Mouse (Mus musculus) lung, postnatal 0 days (tissue): ENCODE results near the gene Arl8a. TPM values are rescaled to one million over a fixed set of nuclear protein-coding genes. Genes with fewer than 3 reads are reported as not detected.

Experiments used
- ATAC-seq: fragments of 200-750 bp; cut with Nextera tagmentation; 2 replicates; pipeline ENCODE4 v1.8.0; 2017; ENCODE audit warnings: moderate library complexity
- DNase-seq: peaks from one replicate; pipeline ENCODE4 v3.0.0-alpha.2; 2016; ENCODE audit warnings: low spot score
- H3K27ac ChIP-seq: fragments of 300-500 bp; sonication (generic); 2 replicates; pipeline ENCODE4 v1.5.1; 2014; ENCODE audit warnings: antibody characterized with exemption, mild to moderate bottlenecking, low read length, mixed read lengths
- H3K27me3 ChIP-seq: fragments of 300-500 bp; sonication (generic); replicated peaks from 2 replicates; pipeline ENCODE4 v1.6.1; 2014; ENCODE audit warnings: low read length, mixed read lengths; ENCODE audit not compliant: insufficient read depth
- H3K36me3 ChIP-seq: fragments of 300-500 bp; sonication (generic); 2 replicates; pipeline ENCODE4 v1.6.1; 2014; ENCODE audit warnings: low read length, mixed read lengths; ENCODE audit not compliant: insufficient read depth
- H3K4me1 ChIP-seq: fragments of 300-500 bp; sonication (generic); 2 replicates; pipeline ENCODE4 v1.6.1; 2014; ENCODE audit warnings: antibody characterized with exemption, low read depth, low read length, mixed read lengths; ENCODE audit not compliant: insufficient read depth
- H3K4me2 ChIP-seq: fragments of 300-500 bp; sonication (generic); replicated peaks from 2 replicates; pipeline ENCODE4 v1.6.1; 2014; ENCODE audit warnings: low read depth, mild to moderate bottlenecking, low read length, moderate library complexity, mixed read lengths
- H3K4me3 ChIP-seq: fragments of 300-500 bp; sonication (generic); 2 replicates; pipeline ENCODE4 v1.5.1; 2014; ENCODE audit warnings: low read depth, low read length
- H3K9ac ChIP-seq: fragments of 300-500 bp; sonication (generic); replicated peaks from 2 replicates; pipeline ENCODE4 v1.6.1; 2014; ENCODE audit warnings: low read depth, mild to moderate bottlenecking
- H3K9me3 ChIP-seq: fragments of 300-500 bp; sonication (generic); 2 replicates; pipeline ENCODE4 v1.6.1; 2016; ENCODE audit warnings: low read length, mixed read lengths
- CTCF ChIP-seq: IDR thresholded peaks from 2 replicates; pipeline ENCODE4 v1.5.1; 2016; ENCODE audit warnings: antibody characterized with exemption, mild to moderate bottlenecking
- EP300 ChIP-seq: IDR thresholded peaks from 2 replicates; pipeline ENCODE4 v1.6.1; 2016; ENCODE audit warnings: antibody characterized with exemption, mild to moderate bottlenecking, control low read depth
- WGBS: fragments of 180-500 bp; shearing (Covaris S2); extraction: QIAGEN DNeasy Blood & Tissue Kit; methylation state at CpG from one replicate; pipeline ENCODE4 v1.1.7; 2014; 5-methylcytosine and 5-hydroxymethylcytosine counted together
- polyA plus RNA-seq: library from polyadenylated mRNA; unstranded; fragments of >200 nt; fragmentation: Nextera tagmentation; extraction: Ambion mirVana; gene quantifications from 2 replicates; pipeline ENCODE4 v1.2.1, GENCODE M21; 2015

The Arl8a gene
- polyA plus RNA-seq, 1 experiment from 2014 or later: 51.8 TPM

DNA sequence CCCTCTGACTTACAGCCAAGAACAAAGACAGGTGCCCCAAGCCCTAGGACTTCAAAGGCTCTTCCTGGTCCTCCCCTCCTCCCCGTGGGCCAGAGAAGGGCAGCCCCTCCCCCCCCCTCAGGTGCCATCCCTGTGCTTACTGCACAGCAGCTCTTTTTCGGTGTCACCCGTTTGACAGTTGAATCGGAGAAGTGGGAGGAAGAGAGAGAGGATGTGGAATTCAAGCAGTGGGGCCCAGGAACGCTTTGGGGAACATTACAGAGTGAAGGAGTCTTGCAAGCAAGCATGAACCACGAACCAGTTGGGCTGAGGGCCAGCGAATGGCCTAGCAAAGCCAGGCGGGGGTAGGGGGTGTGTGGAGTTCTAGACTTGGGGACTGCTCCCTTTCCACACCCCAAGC, 15.1 kb upstream of the Arl8a start:
- no peak overlapping the region for H3K4me2 ChIP-seq
- ATAC-seq (no peak), DNase-seq (no peak)
- no peaks in the 10 kb centered on the region for H3K36me3 ChIP-seq
- peak overlapping the region; percentile 39; the same call in 1 of the 2 replicates for H3K27ac ChIP-seq
- no peak overlapping the region for H3K4me3 ChIP-seq
- WGBS: 19% methylated on average over 8 of the region's 8 CpGs
- no peaks in the 10 kb centered on the region for H3K4me1 ChIP-seq
- no peak overlapping the region for H3K9ac ChIP-seq
- no peak for TF ChIP-seq EP300
- no peak for TF ChIP-seq CTCF
- H3K27me3 ChIP-seq: no peaks in the 10 kb centered on the region
- no peaks in the 10 kb centered on the region for H3K9me3 ChIP-seq

DNA sequence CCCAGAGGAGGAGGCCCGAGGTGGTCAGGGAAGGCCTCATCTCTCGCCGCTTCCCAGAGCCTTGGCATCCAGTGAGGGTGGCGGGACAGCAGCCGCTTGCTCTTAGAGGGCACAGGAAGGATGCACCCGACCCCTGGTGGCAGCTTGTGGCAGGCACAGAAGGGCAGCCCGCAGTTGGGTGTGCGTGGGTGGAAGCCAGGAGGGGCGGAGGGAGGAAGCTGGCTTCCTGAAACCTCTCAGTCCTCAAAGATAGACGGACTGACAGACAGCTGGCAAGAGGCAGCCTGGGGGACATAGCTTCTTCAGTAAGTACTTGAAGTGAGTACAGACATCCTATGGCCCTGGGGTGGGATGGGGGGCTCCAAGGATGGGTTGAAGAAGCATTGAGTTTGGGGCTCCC, 14.2 kb upstream of the Arl8a start, which contains the start of gene Ptpn7:
Gene Ptpn7 (plus strand): TSS at position 228 of the 400 bp plus-strand sequence.
- 16% methylated on average over 10 of the region's 10 CpGs for WGBS
- no peak within 1 kb of the TSS for H3K9ac ChIP-seq
- TF ChIP-seq CTCF (peak; percentile 90), EP300 (no peak)

DNA sequence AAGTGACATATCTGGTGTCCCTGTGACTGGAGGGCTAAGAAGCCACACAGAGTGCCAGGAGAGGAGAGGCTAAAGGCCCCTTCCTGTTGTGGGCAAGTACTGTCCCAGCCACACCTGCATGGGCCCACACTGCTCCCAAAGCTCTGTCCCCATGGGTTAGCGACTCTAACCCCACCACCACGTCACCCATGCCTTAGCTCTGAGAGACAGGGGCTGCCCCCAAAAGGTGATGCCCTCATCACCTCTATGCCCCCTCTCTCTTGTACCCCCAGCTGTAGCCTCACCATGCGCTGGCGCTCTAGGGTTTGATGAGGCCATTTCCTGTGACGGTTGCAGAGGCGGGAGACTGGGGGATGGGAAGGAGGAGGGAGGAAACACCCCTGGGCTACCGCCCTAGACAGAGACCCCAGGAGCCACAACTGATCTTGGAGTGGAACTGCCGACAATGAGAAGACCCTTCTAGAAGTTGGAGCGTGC, 13.7 kb upstream of the Arl8a start:
- 77% methylated on average over 8 of the region's 9 CpGs for WGBS
- no peaks in the 10 kb centered on the region for H3K4me1 ChIP-seq
- H3K27me3 ChIP-seq: no peaks in the 10 kb centered on the region
- H3K36me3 ChIP-seq: no peaks in the 10 kb centered on the region
- H3K9ac ChIP-seq: no peak overlapping the region
- no peak overlapping the region for H3K4me3 ChIP-seq
- 0 out of 2 replicates have a peak overlapping the region, but pooled peaks have one; percentile 14 for H3K4me2 ChIP-seq
- H3K9me3 ChIP-seq: no peaks in the 10 kb centered on the region
- TF ChIP-seq EP300 (no peak), CTCF (no peak)
- H3K27ac ChIP-seq: no peak overlapping the region
- DNase-seq (no peak), ATAC-seq (peak; percentile 16)

More for the DNA sequence above, 14.2 kb upstream of the Arl8a start, which contains the start of gene Ptpn7:
- ATAC-seq (peak; percentile 83), DNase-seq (peak; percentile 78)
- H3K27me3 ChIP-seq: no peaks in the 10 kb centered on the region
- H3K4me1 ChIP-seq: no peaks in the 10 kb centered on the region
- 0 out of 2 replicates have a peak within 1 kb of the TSS, but pooled peaks have one; percentile 14 for H3K4me2 ChIP-seq
- no peak within 1 kb of the TSS; the same call in 1 of the 2 replicates for H3K27ac ChIP-seq
- no peaks in the 10 kb centered on the region for H3K9me3 ChIP-seq
- no peak within 1 kb of the TSS for H3K4me3 ChIP-seq
- H3K36me3 ChIP-seq: no peaks in the 10 kb centered on the region

DNA sequence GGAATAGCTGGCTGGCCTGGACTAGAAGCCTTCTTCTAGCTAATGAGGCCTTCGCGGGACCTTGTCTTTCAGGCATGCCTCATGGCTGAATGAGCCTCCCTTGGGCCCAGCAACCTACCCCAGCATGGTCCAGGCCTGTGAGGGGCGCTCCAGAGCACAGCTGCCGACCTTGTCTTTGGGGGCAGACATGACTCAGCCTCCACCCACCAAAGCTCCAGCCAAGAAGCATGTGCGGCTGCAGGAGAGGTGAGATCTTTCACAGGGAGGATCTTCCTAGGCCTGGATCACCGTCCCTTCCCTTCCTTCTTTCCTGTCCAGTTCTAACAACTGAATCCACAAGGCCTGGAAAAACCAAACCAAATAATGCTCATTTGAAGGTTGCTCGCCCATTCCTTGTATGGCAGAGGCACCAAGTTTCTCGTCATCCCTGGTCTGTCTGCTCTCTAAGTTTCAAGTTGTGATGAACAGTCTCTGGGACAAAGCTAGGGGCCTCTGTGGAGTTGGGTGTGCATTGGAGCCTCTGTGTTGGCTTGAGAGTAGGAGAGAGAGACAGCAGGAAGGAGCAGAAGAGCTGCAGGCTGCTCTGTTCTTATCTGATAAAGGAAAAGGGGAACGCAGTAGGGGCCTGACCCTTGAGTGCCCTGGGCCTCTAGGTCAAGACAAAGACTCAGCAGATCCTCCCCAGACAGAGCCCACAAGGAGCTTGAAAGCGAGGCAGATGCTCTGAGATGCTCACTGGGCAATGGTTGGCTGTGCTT, 12.8 kb upstream of the Arl8a start:
- H3K4me1 ChIP-seq: no peaks in the 10 kb centered on the region
- DNase-seq: no peak
- 67% methylated on average over 10 of the region's 10 CpGs for whole genome bisulfite sequencing
- H3K27ac ChIP-seq: no peak overlapping the region
- H3K9me3 ChIP-seq: no peaks in the 10 kb centered on the region
- no peak for ATAC-seq
- no peak overlapping the region for H3K9ac ChIP-seq
- no peak overlapping the region for H3K4me3 ChIP-seq
- H3K4me2 ChIP-seq: no peak overlapping the region
- no peaks in the 10 kb centered on the region for H3K36me3 ChIP-seq
- no peak for TF ChIP-seq EP300
- no peak for TF ChIP-seq CTCF
- H3K27me3 ChIP-seq: no peaks in the 10 kb centered on the region

DNA sequence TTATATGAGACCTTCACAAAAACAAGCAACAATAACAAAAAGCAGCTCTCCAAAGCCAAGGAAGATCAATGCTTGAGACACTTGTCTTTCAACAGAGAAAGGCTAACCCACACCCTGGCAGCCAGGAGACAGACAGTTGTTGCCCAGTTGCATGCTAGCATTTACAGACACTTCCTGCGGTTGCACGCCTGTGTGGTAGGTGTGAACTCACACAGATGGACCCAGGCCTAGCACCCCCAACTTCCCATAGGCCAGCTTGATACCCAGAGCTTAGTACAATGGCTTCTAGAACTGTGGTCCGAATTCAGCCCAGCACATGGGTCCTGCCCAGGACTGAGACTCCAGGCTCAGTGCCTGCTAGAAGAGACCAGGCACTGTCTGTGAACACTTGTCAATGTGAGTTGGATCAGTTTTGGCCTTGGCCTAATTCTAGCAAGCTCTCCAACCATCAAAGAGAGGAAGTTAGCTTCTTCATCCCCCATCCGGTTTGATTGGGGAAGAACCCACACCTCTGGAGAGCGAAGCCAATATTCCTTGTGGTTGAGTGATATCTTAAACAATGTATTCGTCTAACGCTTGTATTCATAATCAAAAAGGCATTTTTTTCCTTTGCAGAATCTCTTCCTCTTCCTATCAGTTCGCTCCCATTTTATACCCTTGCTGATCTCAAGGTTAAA, 11.4 kb upstream of the Arl8a start:
- no peaks in the 10 kb centered on the region for H3K4me1 ChIP-seq
- H3K4me3 ChIP-seq: no peak overlapping the region
- ATAC-seq: no peak
- no peak overlapping the region for H3K27ac ChIP-seq
- H3K9ac ChIP-seq: no peak overlapping the region
- H3K27me3 ChIP-seq: no peaks in the 10 kb centered on the region
- no peaks in the 10 kb centered on the region for H3K9me3 ChIP-seq
- H3K4me2 ChIP-seq: no peak overlapping the region
- DNase-seq: no peak
- TF ChIP-seq CTCF: no peak
- no peak for TF ChIP-seq EP300
- WGBS: 77% methylated on average over 8 of the region's 8 CpGs
- no peaks in the 10 kb centered on the region for H3K36me3 ChIP-seq

DNA sequence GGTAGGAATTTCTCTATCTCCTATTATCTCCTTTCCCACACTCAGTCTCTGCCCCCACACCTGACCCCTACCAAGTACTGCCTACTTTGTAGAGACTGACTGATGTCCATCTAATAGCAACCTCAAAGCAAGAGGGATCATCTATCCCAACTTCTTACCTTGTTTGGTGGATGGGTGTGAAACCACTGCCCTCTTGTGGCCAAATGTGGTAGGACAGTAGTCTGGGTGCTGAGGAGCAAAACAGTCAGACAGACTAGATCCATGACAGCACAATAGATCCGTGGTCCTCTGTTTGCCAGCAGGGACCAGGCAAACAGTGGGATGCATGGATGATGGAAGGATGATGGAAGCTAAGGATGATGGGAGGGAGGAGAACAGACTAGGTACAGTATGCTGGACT, 10.1 kb upstream of the Arl8a start:
- no peak overlapping the region for H3K4me3 ChIP-seq
- 4% methylated on average over 1 of the region's 1 CpGs for WGBS
- ATAC-seq (no peak; the same call in 1 of the 2 replicates), DNase-seq (peak; percentile 66)
- H3K27me3 ChIP-seq: no peaks in the 10 kb centered on the region
- H3K4me2 ChIP-seq: no peak overlapping the region
- H3K9ac ChIP-seq: no peak overlapping the region
- no peaks in the 10 kb centered on the region for H3K9me3 ChIP-seq
- no peaks in the 10 kb centered on the region for H3K36me3 ChIP-seq
- H3K4me1 ChIP-seq: no peaks in the 10 kb centered on the region
- TF ChIP-seq CTCF (peak; percentile 100), EP300 (no peak)
- no peak overlapping the region for H3K27ac ChIP-seq
